Mouse (Mus musculus): ENCODE measurements around the gene Yeats4.

Yeats4 gene

GRCm38 (mm10) chr10:117202981-117203557, 21.2 kb downstream of the Yeats4 start:
- no peak for DNase-seq (ENCODE audit: low spot score)

- DNase-seq (ENCODE audit: low spot score): no peak
Observed at GRCm38 (mm10) chr10:117199701-117200100, 24.6 kb downstream of the Yeats4 start.

- DNase-seq (ENCODE audit: low spot score): no peak
Observed at GRCm38 (mm10) chr10:117196696-117197095, 27.6 kb downstream of the Yeats4 start.

- DNase-seq (ENCODE audit: low spot score): no peak
Observed at GRCm38 (mm10) chr10:117195748-117196147, 28.6 kb downstream of the Yeats4 start.

GRCm38 (mm10) chr10:117195005-117195404, 29.3 kb downstream of the Yeats4 start:
- DNase-seq (ENCODE audit: low spot score): no peak

GRCm38 (mm10) chr10:117193364-117193763, 30.9 kb downstream of the Yeats4 start:
- no peak for DNase-seq (ENCODE audit: low spot score)

GRCm38 (mm10) chr10:117185399-117186089, 38.8 kb downstream of the Yeats4 start:
- DNase-seq (ENCODE audit: low spot score): no peak

GRCm38 (mm10) chr10:117181098-117181497, 43.2 kb downstream of the Yeats4 start:
- no peak for DNase-seq (ENCODE audit: low spot score)

- no peak for DNase-seq (ENCODE audit: low spot score)
Observed at GRCm38 (mm10) chr10:117174645-117175044, 49.7 kb downstream of the Yeats4 start.

- no peak for DNase-seq (ENCODE audit: low spot score)
Observed at GRCm38 (mm10) chr10:117173566-117174438, 50.5 kb downstream of the Yeats4 start.

- DNase-seq (ENCODE audit: low spot score): no peak
Observed at GRCm38 (mm10) chr10:117173111-117173510, 51.2 kb downstream of the Yeats4 start.

- DNase-seq (ENCODE audit: low spot score): no peak
Observed at GRCm38 (mm10) chr10:117172069-117172468, 52.2 kb downstream of the Yeats4 start.

- no peak for DNase-seq (ENCODE audit: low spot score)
Observed at GRCm38 (mm10) chr10:117166785-117167425, 57.4 kb downstream of the Yeats4 start.

All from ovary, postnatal 14 days (tissue).